Mouse (Mus musculus): Measurements from ENCODE around the gene Galnt7. TPM values are rescaled to one million over a fixed set of nuclear protein-coding genes. Genes with fewer than 3 reads are reported as not detected.

The Galnt7 gene
- 1 to 10 TPM in 1 of 2 experiments, under 1 TPM in 1; 0.40 to 1.4 TPM for polyA plus RNA-seq (2012; fragmentation: generic; extraction: Trizol)

DNA sequence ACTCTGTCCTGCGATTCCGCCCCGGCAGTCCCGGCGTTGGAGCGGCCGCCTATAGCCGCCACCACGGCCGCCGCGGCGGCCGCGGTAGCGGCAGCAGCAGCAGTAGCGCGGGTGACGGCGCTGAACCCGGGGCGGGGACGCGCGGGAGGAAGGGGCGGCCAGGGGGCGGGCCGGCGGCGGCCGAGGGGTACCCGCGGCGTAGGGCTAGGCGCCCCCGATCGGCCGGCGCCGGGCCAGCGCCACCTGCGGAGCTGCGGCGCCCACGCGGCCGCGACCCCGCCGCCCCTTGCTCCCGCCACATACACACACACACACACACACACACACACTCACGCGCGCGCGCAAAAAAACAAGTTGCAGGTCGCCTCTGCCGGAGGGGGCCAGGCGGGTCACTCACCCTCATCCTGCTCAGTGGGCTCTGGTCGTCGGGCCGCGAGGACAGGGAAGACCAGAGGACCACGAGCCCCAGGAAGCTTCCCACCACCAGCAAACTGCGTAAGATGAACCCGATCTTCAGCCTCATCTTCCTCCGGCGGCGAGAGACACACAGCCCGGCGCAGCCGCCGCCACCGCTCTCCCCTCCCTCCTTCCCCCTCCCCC is at the start of gene Galnt7:
Gene Galnt7 (minus strand): TSS at position 577 of the 600 bp plus-strand sequence.

DNA sequence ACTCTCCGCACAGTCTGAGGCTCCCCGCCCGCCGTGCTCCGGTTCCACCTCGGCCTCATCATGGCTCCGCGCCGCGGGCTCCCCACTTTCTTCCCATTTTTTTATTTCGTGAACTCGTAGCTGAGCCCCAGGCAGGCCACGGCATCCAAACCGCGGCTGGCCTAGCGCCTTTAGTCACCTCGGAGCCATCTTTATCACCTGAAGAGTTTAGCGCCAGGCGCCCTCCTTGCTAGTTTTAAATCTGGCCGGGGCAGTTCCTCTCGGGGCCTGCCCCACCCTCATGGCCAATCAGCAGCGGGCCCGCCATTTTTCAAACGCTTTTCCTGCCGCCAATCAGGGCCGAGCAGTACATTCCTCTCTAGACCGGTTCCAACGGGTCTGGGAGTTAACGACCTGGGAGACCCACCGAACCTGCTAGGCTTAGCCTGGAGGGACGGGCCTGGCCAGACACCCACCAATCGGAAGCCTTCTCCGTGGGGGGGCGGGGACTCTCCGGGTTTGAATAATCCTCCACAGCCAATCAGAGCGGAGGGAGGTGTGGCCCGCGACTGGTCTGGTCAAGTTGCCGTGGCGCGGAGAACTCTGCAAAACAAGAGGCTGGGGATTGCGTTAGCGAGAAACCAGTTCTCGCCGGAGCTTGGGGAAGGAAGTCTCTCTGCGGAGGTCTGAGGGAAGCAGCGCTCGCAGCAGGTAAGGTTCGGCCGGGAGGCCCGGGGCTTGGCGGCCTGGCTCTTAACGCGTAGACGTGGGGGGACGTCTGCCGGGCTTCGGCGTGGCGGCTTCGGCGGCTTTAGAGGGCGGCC is 141.3 kb downstream of the Galnt7 start, which contains the start of gene Hmgb2:
Gene Hmgb2 (plus strand): TSS at position 592 of the 803 bp plus-strand sequence.

DNA sequence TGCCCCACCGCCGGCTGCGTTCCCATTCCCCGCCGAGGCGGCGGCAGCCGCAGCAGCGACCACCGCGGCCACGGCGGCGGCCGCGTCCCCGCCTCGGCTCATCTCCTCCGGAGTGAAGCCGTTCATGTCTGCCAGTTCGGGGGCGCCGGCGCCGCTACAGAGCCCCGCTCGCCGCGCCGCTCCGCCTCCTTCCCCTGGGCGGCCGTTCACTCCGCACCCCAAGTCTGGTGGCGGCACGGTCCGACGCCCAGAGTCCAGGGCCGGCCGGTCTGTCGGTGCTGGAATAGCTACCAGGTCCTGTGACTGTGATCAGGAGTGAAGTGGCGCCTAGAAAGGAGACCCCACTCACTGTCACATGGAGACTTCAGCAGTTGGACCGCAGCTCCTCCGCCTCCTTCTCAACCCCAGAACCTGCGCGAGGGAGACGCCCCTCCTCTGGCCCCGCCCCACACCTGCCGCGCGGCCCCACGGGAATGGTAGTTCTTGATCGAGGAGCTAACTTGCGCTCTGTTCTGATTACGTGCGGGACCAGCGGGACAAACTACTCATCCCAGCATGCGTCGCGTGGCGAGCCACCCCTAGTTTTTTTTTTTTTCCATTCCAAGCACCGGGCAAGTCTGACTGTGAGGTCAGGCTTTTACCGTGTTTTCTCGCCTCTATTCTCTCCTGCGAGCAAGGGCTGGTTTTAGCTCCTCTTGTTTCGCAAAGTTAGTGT is 165.2 kb downstream of the Galnt7 start, which contains the start of gene Sap30:
Gene Sap30 (minus strand): TSS at position 420 of the 715 bp plus-strand sequence.

Other genes with a start within 250 kb of the Galnt7 start
- gene Scrg1, start 197.1 kb downstream of the Galnt7 start, polyA plus RNA-seq (2012; fragmentation: generic; extraction: Trizol) = under 1 TPM in 1 of 2 experiments, not detected in 1; 0.81 TPM
- 1 to 10 TPM; 1.4 to 7.8 TPM for gene Sap30, start 165.2 kb downstream of the Galnt7 start, polyA plus RNA-seq (2012; fragmentation: generic; extraction: Trizol)
- gene Hmgb2, start 141.1 kb downstream of the Galnt7 start, polyA plus RNA-seq (2012; fragmentation: generic; extraction: Trizol) = 10 to 100 TPM; 10.6 to 53.4 TPM

Measured in C3H10T1/2 (cell line).